Mouse (Mus musculus) megakaryocyte, adult 5-6 weeks (primary cell): ENCODE results near the gene Utp11. TPM values are rescaled to one million over a fixed set of nuclear protein-coding genes. Genes with fewer than 3 reads are reported as not detected.

Source experiments
- ATAC-seq: 2 replicates; pipeline ENCODE4 v1.8.0; 2016; ENCODE audit warnings: mild to moderate bottlenecking, inconsistent platforms; ENCODE audit not compliant: poor library complexity, severe bottlenecking
- total RNA-seq, 2 experiments: library from RNA; stranded (forward) in 1 of 2; stranded (reverse) in 1 of 2; fragments of 153-499, 151-499 nt in 1 of 2; fragments of 221-1000, 200-1000 nt in 1 of 2; gene quantifications; 2 replicates each; pipeline versions ENCODE4 v1.2.3 to v1.2.4; 2015 to 2017

Gene Utp11
- total RNA-seq, 2 experiments from 2014 or later = 39.4 to 42.0 TPM

GRCm38 (mm10) chr4:124633281-124633680, 60.1 kb downstream of the Utp11 start:
- ATAC-seq = no peak

GRCm38 (mm10) chr4:124632856-124633255, 60.5 kb downstream of the Utp11 start:
- ATAC-seq = no peak

DNA sequence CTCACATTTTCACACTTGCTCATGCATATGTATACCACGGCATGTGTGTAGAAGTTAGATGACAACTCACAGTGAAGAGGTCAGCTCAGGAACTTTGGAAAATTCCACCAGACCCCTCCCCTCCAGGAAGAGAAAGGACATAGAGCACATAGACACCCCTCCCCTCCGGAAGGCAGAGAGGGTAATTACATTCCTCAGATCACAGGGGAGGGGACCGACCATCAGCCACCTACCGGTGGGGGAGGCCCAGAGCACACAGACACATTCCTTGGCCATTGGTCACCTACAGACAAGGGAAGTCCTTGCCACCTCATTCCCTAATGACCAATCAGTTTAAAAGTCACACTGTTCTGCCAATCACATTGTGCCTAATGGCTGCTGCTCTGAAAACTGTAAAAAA, 61.9 kb downstream of the Utp11 start:
- no peak for ATAC-seq

Other genes with a start within 250 kb of the Utp11 start
- not detected in 2 replicates for gene 3100002H09Rik, start 82.8 kb downstream of the Utp11 start, total RNA-seq (2015)
- not detected in 2 replicates for gene 3100002H09Rik, start 82.8 kb downstream of the Utp11 start, total RNA-seq (2017)
- gene Pou3f1, start 36.8 kb downstream of the Utp11 start, total RNA-seq (2015) = not detected in 2 replicates
- not detected in 2 replicates for gene Pou3f1, start 36.8 kb downstream of the Utp11 start, total RNA-seq (2017)
- gene Fhl3, start 7.1 kb upstream of the Utp11 start, total RNA-seq (2015) = 11.5 and 11.7 TPM in 2 replicates
- 4.2 and 5.0 TPM in 2 replicates for gene Fhl3, start 7.1 kb upstream of the Utp11 start, total RNA-seq (2017)
- 58.3 and 58.6 TPM in 2 replicates for gene Sf3a3, start 21.2 kb upstream of the Utp11 start, total RNA-seq (2015)
- gene Sf3a3, start 21.2 kb upstream of the Utp11 start, total RNA-seq (2017) = 88.3 and 100 TPM in 2 replicates
- gene Inpp5b, start 48.2 kb upstream of the Utp11 start, total RNA-seq (2015) = 32.6 and 45.0 TPM in 2 replicates
- gene Inpp5b, start 48.2 kb upstream of the Utp11 start, total RNA-seq (2017) = 40.7 and 48.4 TPM in 2 replicates
- 22.8 and 25.4 TPM in 2 replicates for gene Mtf1, start 108.5 kb upstream of the Utp11 start, total RNA-seq (2015)
- 24.5 and 24.9 TPM in 2 replicates for gene Mtf1, start 108.5 kb upstream of the Utp11 start, total RNA-seq (2017)
- 19.7 and 21.3 TPM in 2 replicates for gene Yrdc, start 157.1 kb upstream of the Utp11 start, total RNA-seq (2015)
- 19.1 and 48.6 TPM in 2 replicates for gene Yrdc, start 157.1 kb upstream of the Utp11 start, total RNA-seq (2017)
- 5.8 and 6.3 TPM in 2 replicates for gene 1110065P20Rik, start 157.6 kb upstream of the Utp11 start, total RNA-seq (2015)
- 1.6 and 1.7 TPM in 2 replicates for gene 1110065P20Rik, start 157.6 kb upstream of the Utp11 start, total RNA-seq (2017)
- 0.93 TPM in 1 of 2 replicates, not detected in the other for gene Maneal, start 168.6 kb upstream of the Utp11 start, total RNA-seq (2015)
- gene Maneal, start 168.6 kb upstream of the Utp11 start, total RNA-seq (2017) = not detected in 2 replicates
- not detected in 2 replicates for gene Epha10, start 187.3 kb upstream of the Utp11 start, total RNA-seq (2015)
- not detected in 2 replicates for gene Epha10, start 187.3 kb upstream of the Utp11 start, total RNA-seq (2017)
- 2.4 and 4.0 TPM in 2 replicates for gene 9930104L06Rik, start 243.4 kb upstream of the Utp11 start, total RNA-seq (2015)
- gene 9930104L06Rik, start 243.4 kb upstream of the Utp11 start, total RNA-seq (2017) = 6.7 and 7.8 TPM in 2 replicates
- 109 and 126 TPM in 2 replicates for gene Cdca8, start 245.7 kb upstream of the Utp11 start, total RNA-seq (2015)
- 116 and 152 TPM in 2 replicates for gene Cdca8, start 245.7 kb upstream of the Utp11 start, total RNA-seq (2017)